Mouse (Mus musculus): Measurements from ENCODE around the gene Brd7. TPM values are rescaled to one million over a fixed set of nuclear protein-coding genes. Genes with fewer than 3 reads are reported as not detected.

The Brd7 gene
- polyA plus RNA-seq, 1 experiment from 2014 or later = 68.4 TPM

- WGBS = 82% methylated on average over 10 of the region's 10 CpGs
- H3K27me3 ChIP-seq (replicated peaks; ENCODE audit: control insufficient read depth, insufficient read depth, low read length) = no peaks in the 10 kb centered on the region
- H3K27ac ChIP-seq (replicated peaks; ENCODE audit: low read depth, low read length) = no peak overlapping the region
- H3K9ac ChIP-seq (ENCODE audit: low read depth, low read length) = no peak overlapping the region
- DNase-seq (ENCODE audit: low spot score) (no peak), ATAC-seq (ENCODE audit: low read depth) (no peak)
- no peak overlapping the region for H3K4me2 ChIP-seq (ENCODE audit: low read depth, low read length)
- H3K4me1 ChIP-seq (ENCODE audit: control insufficient read depth, insufficient read depth, low read length) = 0 out of 2 replicates have a peak, but pooled peaks cover 4% of the 10 kb centered on the region
- no peaks in the 10 kb centered on the region for H3K9me3 ChIP-seq (ENCODE audit: control insufficient read depth, low read length)
- no peak overlapping the region for H3K4me3 ChIP-seq (ENCODE audit: low read depth, low read length)
- H3K36me3 ChIP-seq (ENCODE audit: control insufficient read depth, insufficient read depth, low read length) = no peaks in the 10 kb centered on the region
Observed at GRCm38 (mm10) chr8:88298733-88299103, 63.3 kb downstream of the Brd7 start.

GRCm38 (mm10) chr8:88297976-88298732 lies 63.8 kb downstream of the Brd7 start:
- H3K4me2 ChIP-seq (ENCODE audit: low read depth, low read length) = no peak overlapping the region
- H3K9ac ChIP-seq (ENCODE audit: low read depth, low read length) = no peak overlapping the region
- 56% methylated on average over 12 of the region's 12 CpGs for WGBS
- no peak overlapping the region for H3K27ac ChIP-seq (replicated peaks; ENCODE audit: low read depth, low read length)
- no peaks in the 10 kb centered on the region for H3K9me3 ChIP-seq (ENCODE audit: control insufficient read depth, low read length)
- no peak for ATAC-seq (ENCODE audit: low read depth)
- H3K36me3 ChIP-seq (ENCODE audit: control insufficient read depth, insufficient read depth, low read length) = no peaks in the 10 kb centered on the region
- no peaks in the 10 kb centered on the region for H3K27me3 ChIP-seq (replicated peaks; ENCODE audit: control insufficient read depth, insufficient read depth, low read length)
- no peak overlapping the region for H3K4me3 ChIP-seq (ENCODE audit: low read depth, low read length)
- 0 out of 2 replicates have a peak, but pooled peaks cover 4% of the 10 kb centered on the region for H3K4me1 ChIP-seq (ENCODE audit: control insufficient read depth, insufficient read depth, low read length)
- DNase-seq (ENCODE audit: low spot score) = no peak

GRCm38 (mm10) chr8:88294977-88295376 lies 67.0 kb downstream of the Brd7 start:
- Histone ChIP-seq H3K4me3 (ENCODE audit: low read depth, low read length) (no peak overlapping the region), H3K27ac (replicated peaks; ENCODE audit: low read depth, low read length) (no peak overlapping the region), H3K36me3 (ENCODE audit: control insufficient read depth, insufficient read depth, low read length) (no peaks in the 10 kb centered on the region), H3K9me3 (ENCODE audit: control insufficient read depth, low read length) (no peaks in the 10 kb centered on the region), H3K9ac (ENCODE audit: low read depth, low read length) (no peak overlapping the region), H3K27me3 (replicated peaks; ENCODE audit: control insufficient read depth, insufficient read depth, low read length) (no peaks in the 10 kb centered on the region), H3K4me1 (ENCODE audit: control insufficient read depth, insufficient read depth, low read length) (no peaks in the 10 kb centered on the region), H3K4me2 (ENCODE audit: low read depth, low read length) (no peak overlapping the region)
- ATAC-seq (ENCODE audit: low read depth) (no peak), DNase-seq (ENCODE audit: low spot score) (no peak)
- WGBS = 88% methylated on average over 2 of the region's 2 CpGs

- 87% methylated on average over 9 of the region's 9 CpGs for WGBS
- DNase-seq (ENCODE audit: low spot score) (no peak), ATAC-seq (ENCODE audit: low read depth) (no peak)
- no peak overlapping the region for H3K4me2 ChIP-seq (ENCODE audit: low read depth, low read length)
- no peaks in the 10 kb centered on the region for H3K36me3 ChIP-seq (ENCODE audit: control insufficient read depth, insufficient read depth, low read length)
- H3K4me3 ChIP-seq (ENCODE audit: low read depth, low read length) = no peak overlapping the region
- no peak overlapping the region for H3K9ac ChIP-seq (ENCODE audit: low read depth, low read length)
- H3K27ac ChIP-seq (replicated peaks; ENCODE audit: low read depth, low read length) = no peak overlapping the region
- H3K9me3 ChIP-seq (ENCODE audit: control insufficient read depth, low read length) = no peaks in the 10 kb centered on the region
- H3K4me1 ChIP-seq (ENCODE audit: control insufficient read depth, insufficient read depth, low read length) = peaks cover 4% of the 10 kb centered on the region
- H3K27me3 ChIP-seq (replicated peaks; ENCODE audit: control insufficient read depth, insufficient read depth, low read length) = no peaks in the 10 kb centered on the region
Observed at GRCm38 (mm10) chr8:88293590-88294356, 68.2 kb downstream of the Brd7 start.

- no peaks in the 10 kb centered on the region for H3K27me3 ChIP-seq (replicated peaks; ENCODE audit: control insufficient read depth, insufficient read depth, low read length)
- 88% methylated on average over 3 of the region's 3 CpGs for WGBS
- no peak overlapping the region for H3K4me2 ChIP-seq (ENCODE audit: low read depth, low read length)
- no peaks in the 10 kb centered on the region for H3K9me3 ChIP-seq (ENCODE audit: control insufficient read depth, low read length)
- H3K27ac ChIP-seq (replicated peaks; ENCODE audit: low read depth, low read length) = no peak overlapping the region
- DNase-seq (ENCODE audit: low spot score) (no peak), ATAC-seq (ENCODE audit: low read depth) (no peak)
- H3K4me3 ChIP-seq (ENCODE audit: low read depth, low read length) = no peak overlapping the region
- no peak overlapping the region for H3K9ac ChIP-seq (ENCODE audit: low read depth, low read length)
- peaks cover 13% of the 10 kb centered on the region for H3K4me1 ChIP-seq (ENCODE audit: control insufficient read depth, insufficient read depth, low read length)
- H3K36me3 ChIP-seq (ENCODE audit: control insufficient read depth, insufficient read depth, low read length) = no peaks in the 10 kb centered on the region
Observed at GRCm38 (mm10) chr8:88292926-88293325, 69.1 kb downstream of the Brd7 start.

GRCm38 (mm10) chr8:88291305-88291690 lies 70.7 kb downstream of the Brd7 start:
- no peaks in the 10 kb centered on the region for H3K9me3 ChIP-seq (ENCODE audit: control insufficient read depth, low read length)
- no peak for DNase-seq (ENCODE audit: low spot score)
- no peak overlapping the region for H3K27ac ChIP-seq (replicated peaks; ENCODE audit: low read depth, low read length)
- no peak overlapping the region for H3K4me2 ChIP-seq (ENCODE audit: low read depth, low read length)
- no peak overlapping the region for H3K9ac ChIP-seq (ENCODE audit: low read depth, low read length)
- no peaks in the 10 kb centered on the region for H3K36me3 ChIP-seq (ENCODE audit: control insufficient read depth, insufficient read depth, low read length)
- H3K4me3 ChIP-seq (ENCODE audit: low read depth, low read length) = no peak overlapping the region
- no peaks in the 10 kb centered on the region for H3K27me3 ChIP-seq (replicated peaks; ENCODE audit: control insufficient read depth, insufficient read depth, low read length)
- ATAC-seq (ENCODE audit: low read depth) = no peak
- WGBS = 87% methylated on average over 11 of the region's 11 CpGs
- peaks cover 18% of the 10 kb centered on the region for H3K4me1 ChIP-seq (ENCODE audit: control insufficient read depth, insufficient read depth, low read length)

- Histone ChIP-seq H3K4me2 (ENCODE audit: low read depth, low read length) (no peak overlapping the region), H3K27ac (replicated peaks; ENCODE audit: low read depth, low read length) (no peak overlapping the region), H3K27me3 (replicated peaks; ENCODE audit: control insufficient read depth, insufficient read depth, low read length) (no peaks in the 10 kb centered on the region), H3K4me3 (ENCODE audit: low read depth, low read length) (no peak overlapping the region), H3K9me3 (ENCODE audit: control insufficient read depth, low read length) (no peaks in the 10 kb centered on the region), H3K4me1 (ENCODE audit: control insufficient read depth, insufficient read depth, low read length) (peaks cover 18% of the 10 kb centered on the region), H3K9ac (ENCODE audit: low read depth, low read length) (no peak overlapping the region), H3K36me3 (ENCODE audit: control insufficient read depth, insufficient read depth, low read length) (no peaks in the 10 kb centered on the region)
- ATAC-seq (ENCODE audit: low read depth) (no peak), DNase-seq (ENCODE audit: low spot score) (no peak)
- WGBS = 70% methylated on average over 13 of the region's 13 CpGs
Observed at GRCm38 (mm10) chr8:88290326-88291304, 71.4 kb downstream of the Brd7 start.

GRCm38 (mm10) chr8:88289901-88290300 lies 72.1 kb downstream of the Brd7 start:
- WGBS = 55% methylated on average over 1 of the region's 1 CpGs
- no peak for DNase-seq (ENCODE audit: low spot score)
- Histone ChIP-seq H3K27me3 (replicated peaks; ENCODE audit: control insufficient read depth, insufficient read depth, low read length) (no peaks in the 10 kb centered on the region), H3K9ac (ENCODE audit: low read depth, low read length) (no peak overlapping the region), H3K4me2 (ENCODE audit: low read depth, low read length) (no peak overlapping the region), H3K9me3 (ENCODE audit: control insufficient read depth, low read length) (no peaks in the 10 kb centered on the region), H3K4me1 (ENCODE audit: control insufficient read depth, insufficient read depth, low read length) (peaks cover 23% of the 10 kb centered on the region), H3K27ac (replicated peaks; ENCODE audit: low read depth, low read length) (no peak overlapping the region), H3K36me3 (ENCODE audit: control insufficient read depth, insufficient read depth, low read length) (no peaks in the 10 kb centered on the region), H3K4me3 (ENCODE audit: low read depth, low read length) (no peak overlapping the region)
- no peak for ATAC-seq (ENCODE audit: low read depth)

Measured in embryonic facial prominence, embryonic 14.5 days (tissue).